Mouse (Mus musculus) lung, postnatal 0 days (tissue): ENCODE data around the gene Rhob.

Experiments used
- CTCF ChIP-seq: IDR thresholded peaks from 2 replicates; pipeline ENCODE4 v1.5.1; 2016; ENCODE audit warnings: antibody characterized with exemption, mild to moderate bottlenecking
- EP300 ChIP-seq: IDR thresholded peaks from 2 replicates; pipeline ENCODE4 v1.6.1; 2016; ENCODE audit warnings: antibody characterized with exemption, mild to moderate bottlenecking, control low read depth

GRCm38 (mm10) chr12:8504131-8504530 is 4.3 kb upstream of the Rhob start:
- no peak for TF ChIP-seq CTCF
- no peak for TF ChIP-seq EP300
